Mouse (Mus musculus) megakaryocyte, embryonic 14.5 days (primary cell): ENCODE measurements at regions not wholly inside any gene's neighbourhood (a gene's known extent, or its start where the extent isn't known, plus 50 kb on each side); places are given as distances from the start of the nearest gene placed in this dataset.

Source experiments
- FLI1 ChIP-seq: IDR thresholded peaks from 2 replicates; pipeline ENCODE4 v1.6.1; 2012; ENCODE audit warnings: low read length, inconsistent platforms, mixed read lengths
- GATA1 ChIP-seq: IDR thresholded peaks from 3 replicates; pipeline ENCODE4 v1.6.1; 2012; ENCODE audit warnings: mixed read lengths, low read length, inconsistent platforms, borderline replicate concordance

GRCm38 (mm10) chr4:71316605-71317004 lies 441.2 kb downstream of the Gm11232 start:
- TF ChIP-seq GATA1: no peak
- no peak for TF ChIP-seq FLI1
